Mouse (Mus musculus) lung, embryonic 14.5 days (tissue): ENCODE measurements around the gene U2af1. TPM values are rescaled to one million over a fixed set of nuclear protein-coding genes. Genes with fewer than 3 reads are reported as not detected.

Experiments used
- ATAC-seq: fragments of 200-750 bp; cut with Nextera tagmentation; 2 replicates; pipeline ENCODE4 v1.8.0; 2017; ENCODE audit warnings: mild to moderate bottlenecking, moderate TSS enrichment, moderate library complexity; ENCODE audit not compliant: insufficient read depth
- DNase-seq: peaks from one replicate; pipeline ENCODE4 v3.0.0-alpha.2; 2015
- H3K27ac ChIP-seq: fragments of 300-500 bp; sonication (generic); 2 replicates; pipeline ENCODE4 v1.5.1; 2014; ENCODE audit warnings: low read depth, mild to moderate bottlenecking, moderate library complexity
- H3K27me3 ChIP-seq: fragments of 300-500 bp; sonication (generic); 2 replicates; pipeline ENCODE4 v1.6.1; 2014; ENCODE audit warnings: low read length, control low read depth; ENCODE audit not compliant: insufficient read depth
- H3K36me3 ChIP-seq: fragments of 300-500 bp; sonication (generic); 2 replicates; pipeline ENCODE4 v1.6.1; 2014; ENCODE audit warnings: control low read depth; ENCODE audit not compliant: insufficient read depth
- H3K4me1 ChIP-seq: fragments of 300-500 bp; sonication (generic); 2 replicates; pipeline ENCODE4 v1.6.1; 2014; ENCODE audit warnings: antibody characterized with exemption, control low read depth; ENCODE audit not compliant: insufficient read depth
- H3K4me2 ChIP-seq: fragments of 300-500 bp; sonication (generic); 2 replicates; pipeline ENCODE4 v1.6.1; 2014; ENCODE audit warnings: mild to moderate bottlenecking
- H3K4me3 ChIP-seq: fragments of 300-500 bp; sonication (generic); 2 replicates; pipeline ENCODE4 v1.5.1; 2014; ENCODE audit warnings: low read depth, low read length
- H3K9ac ChIP-seq: fragments of 300-500 bp; sonication (generic); 2 replicates; pipeline ENCODE4 v1.6.1; 2014
- H3K9me3 ChIP-seq: fragments of 300-500 bp; sonication (generic); 2 replicates; pipeline ENCODE4 v1.6.1; 2016; ENCODE audit warnings: low read depth, low read length, control low read depth
- CTCF ChIP-seq: IDR thresholded peaks from 2 replicates; pipeline ENCODE4 v1.5.1; 2016; ENCODE audit warnings: antibody characterized with exemption, low read depth
- WGBS: fragments of 180-500 bp; shearing (Covaris S2); extraction: QIAGEN DNeasy Blood & Tissue Kit; methylation state at CpG from one replicate; pipeline ENCODE4 v1.1.7; 2014; 5-methylcytosine and 5-hydroxymethylcytosine counted together
- polyA plus RNA-seq: library from polyadenylated mRNA; unstranded; fragments of >200 nt; fragmentation: Nextera tagmentation; extraction: Ambion mirVana; gene quantifications from 2 replicates; pipeline ENCODE4 v1.2.1, GENCODE M21; 2014

The U2af1 gene
- polyA plus RNA-seq, 1 experiment from 2014 or later: 202 TPM

GRCm38 (mm10) chr17:31646199-31647002 lies 12.3 kb downstream of the U2af1 start:
- TF ChIP-seq CTCF: no peak
- H3K4me1 ChIP-seq: no peaks in the 10 kb centered on the region
- H3K27ac ChIP-seq: no peak overlapping the region
- DNase-seq: no peak
- WGBS: 92% methylated on average over 5 of the region's 5 CpGs
- peak; percentile 35; the same call in 1 of the 2 replicates for ATAC-seq
- peaks cover 52% of the 10 kb centered on the region for H3K36me3 ChIP-seq
- H3K9me3 ChIP-seq: no peaks in the 10 kb centered on the region
- H3K9ac ChIP-seq: no peak overlapping the region
- no peak overlapping the region for H3K4me2 ChIP-seq
- no peak overlapping the region for H3K4me3 ChIP-seq
- H3K27me3 ChIP-seq: no peaks in the 10 kb centered on the region

GRCm38 (mm10) chr17:31642913-31643312 lies 15.8 kb downstream of the U2af1 start:
- no peaks in the 10 kb centered on the region for H3K4me1 ChIP-seq
- ATAC-seq (no peak), DNase-seq (no peak)
- H3K27me3 ChIP-seq: no peaks in the 10 kb centered on the region
- no peak overlapping the region for H3K4me3 ChIP-seq
- WGBS: 70% methylated on average over 4 of the region's 4 CpGs
- no peaks in the 10 kb centered on the region for H3K9me3 ChIP-seq
- H3K4me2 ChIP-seq: no peak overlapping the region
- H3K9ac ChIP-seq: no peak overlapping the region
- TF ChIP-seq CTCF: no peak
- no peak overlapping the region for H3K27ac ChIP-seq
- H3K36me3 ChIP-seq: peaks cover 18% of the 10 kb centered on the region

- no peak overlapping the region for H3K27ac ChIP-seq
- H3K4me2 ChIP-seq: no peak overlapping the region
- no peaks in the 10 kb centered on the region for H3K27me3 ChIP-seq
- no peak overlapping the region for H3K9ac ChIP-seq
- no peaks in the 10 kb centered on the region for H3K4me1 ChIP-seq
- WGBS: 56% methylated on average over 8 of the region's 8 CpGs
- no peaks in the 10 kb centered on the region for H3K9me3 ChIP-seq
- TF ChIP-seq CTCF: no peak
- no peak for DNase-seq
- H3K4me3 ChIP-seq: no peak overlapping the region
- H3K36me3 ChIP-seq: peaks cover 12% of the 10 kb centered on the region
- ATAC-seq: no peak
Measured at GRCm38 (mm10) chr17:31642331-31642730, 16.4 kb downstream of the U2af1 start.

GRCm38 (mm10) chr17:31639651-31640050 lies 19.0 kb downstream of the U2af1 start:
- no peak for DNase-seq
- no peaks in the 10 kb centered on the region for H3K36me3 ChIP-seq
- H3K4me2 ChIP-seq: no peak overlapping the region
- 62% methylated on average over 4 of the region's 4 CpGs for WGBS
- ATAC-seq: no peak
- H3K4me3 ChIP-seq: no peak overlapping the region
- H3K27ac ChIP-seq: no peak overlapping the region
- H3K9me3 ChIP-seq: no peaks in the 10 kb centered on the region
- TF ChIP-seq CTCF: no peak
- no peaks in the 10 kb centered on the region for H3K4me1 ChIP-seq
- no peak overlapping the region for H3K9ac ChIP-seq
- peaks cover 22% of the 10 kb centered on the region for H3K27me3 ChIP-seq

GRCm38 (mm10) chr17:31637866-31638570 lies 20.7 kb downstream of the U2af1 start:
- no peak for TF ChIP-seq CTCF
- H3K9me3 ChIP-seq: no peaks in the 10 kb centered on the region
- peaks cover 22% of the 10 kb centered on the region for H3K27me3 ChIP-seq
- no peak overlapping the region for H3K9ac ChIP-seq
- WGBS: 49% methylated on average over 9 of the region's 9 CpGs
- no peak overlapping the region for H3K27ac ChIP-seq
- ATAC-seq: no peak
- peak overlapping the region; percentile 99 for H3K4me2 ChIP-seq
- 0 out of 2 replicates have a peak overlapping the region, but pooled peaks have one; percentile 50 for H3K4me3 ChIP-seq
- H3K4me1 ChIP-seq: no peaks in the 10 kb centered on the region
- no peaks in the 10 kb centered on the region for H3K36me3 ChIP-seq
- peak; percentile 65 for DNase-seq

GRCm38 (mm10) chr17:31636942-31637811 lies 21.5 kb downstream of the U2af1 start, which contains the start of gene Cbs:
Cbs (minus strand) TSS chr17:31637238.
- H3K4me3 ChIP-seq: peak within 1 kb of the TSS; percentile 50
- peak within 1 kb of the TSS; percentile 49 for H3K9ac ChIP-seq
- DNase-seq (peak; percentile 92), ATAC-seq (peak; percentile 96)
- no peak for TF ChIP-seq CTCF
- no peaks in the 10 kb centered on the region for H3K9me3 ChIP-seq
- WGBS: 2% methylated on average over 60 of the region's 61 CpGs
- H3K4me1 ChIP-seq: no peaks in the 10 kb centered on the region
- no peak within 1 kb of the TSS for H3K27ac ChIP-seq
- peak within 1 kb of the TSS; percentile 99 for H3K4me2 ChIP-seq
- H3K36me3 ChIP-seq: no peaks in the 10 kb centered on the region
- peaks cover 22% of the 10 kb centered on the region for H3K27me3 ChIP-seq
